Mouse (Mus musculus): ENCODE results near the gene Gm3233.
"Not testable (repeated sequence)": the region's sequence is repeated elsewhere in the genome, so short reads cannot be mapped to it uniquely, and the experiment has no call there.

Gene Gm3233

GRCm38 (mm10) chr10:77729241-77729640 lies 30.2 kb downstream of the Gm3233 start:
- DNase-seq (ENCODE audit: low read depth, low spot score), result peak; percentile 14

- no peak for DNase-seq (ENCODE audit: low read depth, low spot score)
Observed at GRCm38 (mm10) chr10:77728280-77728679, 31.2 kb downstream of the Gm3233 start.

- no peak for DNase-seq (ENCODE audit: low read depth, low spot score)
Observed at GRCm38 (mm10) chr10:77726186-77726585, 33.3 kb downstream of the Gm3233 start, which contains the start of gene Gm10100. Gene Gm10100 (plus strand): TSS chr10:77726486.

- peak; percentile 18 for DNase-seq (ENCODE audit: low read depth, low spot score)
Observed at GRCm38 (mm10) chr10:77724855-77725254, 34.6 kb downstream of the Gm3233 start.

GRCm38 (mm10) chr10:77720299-77720698 lies 39.2 kb downstream of the Gm3233 start, which contains the start of gene Krtap12-1:
Gene Krtap12-1 (plus strand): TSS chr10:77720599.
- not testable (repeated sequence) for DNase-seq (ENCODE audit: low read depth, low spot score)

- DNase-seq (ENCODE audit: low read depth, low spot score), result no peak
Observed at GRCm38 (mm10) chr10:77715507-77715906, 44.0 kb downstream of the Gm3233 start, which contains the start of gene Gm10142. Gene Gm10142 (plus strand): TSS chr10:77715807.

GRCm38 (mm10) chr10:77713734-77714133 lies 45.7 kb downstream of the Gm3233 start:
- DNase-seq (ENCODE audit: low read depth, low spot score), result no peak

GRCm38 (mm10) chr10:77711157-77711556 lies 48.3 kb downstream of the Gm3233 start, which contains the start of gene Gm10024:
Gene Gm10024 (plus strand): TSS chr10:77711457.
- not testable (repeated sequence) for DNase-seq (ENCODE audit: low read depth, low spot score)

GRCm38 (mm10) chr10:77709831-77710230 lies 49.7 kb downstream of the Gm3233 start:
- DNase-seq (ENCODE audit: low read depth, low spot score), result no peak
